Mouse (Mus musculus): ENCODE data around the gene Thrb.

DNA sequence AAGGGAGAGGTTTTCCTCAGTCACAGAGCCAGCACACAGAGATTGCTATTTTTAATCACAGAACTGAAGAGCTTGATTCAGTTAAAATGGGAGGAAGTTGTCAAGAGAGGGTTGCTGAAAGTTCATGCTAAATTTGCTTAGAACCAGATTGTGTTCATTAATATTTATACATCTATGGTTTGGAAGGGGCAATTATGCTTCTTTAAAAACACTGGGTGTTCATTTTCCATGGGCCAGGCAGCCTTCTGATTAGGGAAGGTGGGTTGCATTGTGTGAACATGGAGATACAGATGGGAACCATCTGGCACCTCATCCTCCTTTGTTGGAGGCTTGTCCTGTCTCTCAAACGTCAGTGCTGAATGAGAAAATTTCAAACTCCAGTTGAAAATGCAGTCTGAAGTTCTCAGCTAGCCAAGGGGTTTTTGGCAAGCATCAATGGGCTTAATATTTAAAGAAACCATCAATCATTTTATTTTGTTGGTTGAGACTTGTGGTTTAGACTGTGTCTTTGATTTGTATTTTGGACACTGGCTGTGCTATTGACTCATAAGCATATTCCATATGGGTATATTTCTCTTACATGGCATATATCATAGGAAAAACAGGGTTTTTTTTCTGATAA lies 62.9 kb downstream of the Thrb start:
- TF ChIP-seq E2F4 (IDR thresholded peaks at IDR 0.05; ENCODE audit: insufficient read depth) (no peak), SRF (IDR thresholded peaks at IDR 0.05; ENCODE audit: control insufficient read depth, insufficient read length, low read depth) (no peak), POLR2AphosphoS2 (IDR thresholded peaks at IDR 0.05; ENCODE audit: insufficient read length, low read depth) (no peak), MYOG (IDR thresholded peaks at IDR 0.05; ENCODE audit: control insufficient read depth in 1 of 3, insufficient read depth in 1 of 3, insufficient read length in 2 of 3, low read depth in 2 of 3) (no peak)
